Mouse (Mus musculus) testis, postnatal 14 days (tissue): Measurements from ENCODE around the gene Ldlrap1.
A peak's percentile ranks its signal among the peaks of the same experiment; 100 is the strongest.

Experiments used
- DNase-seq: peaks from one replicate; pipeline ENCODE4 v3.0.0; 2021; ENCODE audit warnings: low spot score

The Ldlrap1 gene

GRCm38 (mm10) chr4:134775234-134775944 is 7.6 kb upstream of the Ldlrap1 start:
- DNase-seq: no peak

GRCm38 (mm10) chr4:134774126-134774525 is 6.3 kb upstream of the Ldlrap1 start:
- DNase-seq: no peak

GRCm38 (mm10) chr4:134772805-134773674 is 5.2 kb upstream of the Ldlrap1 start:
- no peak for DNase-seq

DNA sequence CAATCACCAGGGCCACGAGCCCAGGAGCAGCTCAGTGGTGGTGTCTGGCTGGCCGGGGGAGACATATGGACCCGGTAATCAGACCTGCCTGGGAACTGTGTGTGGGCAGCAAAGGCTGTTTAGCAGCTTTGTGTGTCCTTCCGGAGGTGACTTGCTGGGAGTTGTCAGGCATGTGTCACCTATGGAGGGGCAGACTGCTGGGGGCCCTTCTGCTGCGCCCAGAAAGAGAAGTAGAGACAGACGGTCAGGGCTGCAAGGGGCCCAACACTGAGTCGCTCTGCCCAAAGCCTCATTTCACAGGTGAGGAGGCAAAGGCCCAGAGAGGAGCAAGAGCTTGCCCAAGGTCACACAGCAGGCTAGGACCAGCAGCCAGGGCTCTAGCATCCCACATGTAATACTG is 2.1 kb upstream of the Ldlrap1 start:
- no peak for DNase-seq

DNA sequence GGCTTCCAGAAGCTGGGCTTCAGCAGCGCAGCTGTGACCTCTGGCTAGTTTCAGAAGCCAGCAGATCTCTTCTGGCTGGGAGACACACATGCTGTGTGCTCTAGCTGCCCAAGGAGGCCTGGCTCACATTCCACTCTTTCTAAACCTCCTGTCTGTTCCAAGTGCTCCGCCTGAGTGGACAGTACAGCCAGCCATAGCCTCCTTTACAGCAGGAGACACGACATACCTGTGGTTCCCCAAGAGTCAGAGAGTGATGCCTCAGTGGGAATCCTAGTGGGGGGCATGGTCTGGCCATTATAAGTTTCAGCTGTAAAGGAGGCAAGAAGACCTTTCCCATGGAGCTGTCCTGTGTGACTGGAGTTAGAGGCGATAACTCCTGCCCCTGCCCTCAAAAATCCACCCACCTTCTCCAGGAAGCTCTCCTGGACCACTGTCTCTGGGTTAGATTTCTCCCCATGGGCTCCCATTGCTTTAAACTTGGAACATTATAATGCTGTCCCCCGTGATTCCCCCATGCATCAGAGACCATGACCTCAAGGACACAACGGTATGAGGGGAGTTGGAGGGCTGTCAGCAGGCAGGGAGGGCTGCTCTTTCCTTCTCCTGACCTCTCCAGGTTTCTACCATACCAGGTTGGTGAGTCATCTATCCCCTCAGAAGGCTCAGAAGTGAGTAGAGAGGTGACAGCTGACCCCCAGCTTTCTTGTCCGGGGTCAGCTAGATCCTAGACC is 1.4 kb upstream of the Ldlrap1 start:
- DNase-seq: no peak

DNA sequence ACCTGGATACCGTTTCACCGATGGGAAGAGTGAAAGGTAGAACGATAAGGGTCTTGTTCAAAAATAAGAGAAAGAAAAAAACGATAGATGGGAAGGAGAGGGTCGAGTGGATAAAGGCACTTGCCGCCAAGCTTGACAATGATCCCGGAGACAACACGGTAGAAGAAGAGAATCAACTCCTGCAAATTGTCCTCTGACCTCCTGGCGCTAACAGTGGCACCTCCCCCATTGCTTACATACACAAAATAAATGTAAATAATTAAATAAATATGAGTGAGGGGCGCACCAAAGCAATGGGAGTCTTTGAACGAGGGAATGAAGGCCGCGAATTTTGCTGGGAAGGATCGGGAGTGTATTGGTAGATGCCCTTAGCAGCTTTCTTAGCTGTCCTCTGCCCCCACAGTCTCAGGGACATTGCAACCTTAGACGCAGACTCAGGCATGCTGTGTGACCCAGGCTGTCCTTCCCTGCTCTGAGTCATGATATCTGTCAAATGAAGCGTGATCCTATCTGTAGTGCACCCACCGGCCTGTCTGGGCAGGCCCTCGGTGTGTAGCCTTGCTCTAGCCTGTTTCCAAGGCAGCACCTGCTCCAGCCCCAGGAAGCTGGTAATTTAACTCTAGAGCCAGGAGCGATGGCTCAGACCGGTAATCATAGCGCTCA is 533 bp upstream of the Ldlrap1 start:
- no peak for DNase-seq

DNA sequence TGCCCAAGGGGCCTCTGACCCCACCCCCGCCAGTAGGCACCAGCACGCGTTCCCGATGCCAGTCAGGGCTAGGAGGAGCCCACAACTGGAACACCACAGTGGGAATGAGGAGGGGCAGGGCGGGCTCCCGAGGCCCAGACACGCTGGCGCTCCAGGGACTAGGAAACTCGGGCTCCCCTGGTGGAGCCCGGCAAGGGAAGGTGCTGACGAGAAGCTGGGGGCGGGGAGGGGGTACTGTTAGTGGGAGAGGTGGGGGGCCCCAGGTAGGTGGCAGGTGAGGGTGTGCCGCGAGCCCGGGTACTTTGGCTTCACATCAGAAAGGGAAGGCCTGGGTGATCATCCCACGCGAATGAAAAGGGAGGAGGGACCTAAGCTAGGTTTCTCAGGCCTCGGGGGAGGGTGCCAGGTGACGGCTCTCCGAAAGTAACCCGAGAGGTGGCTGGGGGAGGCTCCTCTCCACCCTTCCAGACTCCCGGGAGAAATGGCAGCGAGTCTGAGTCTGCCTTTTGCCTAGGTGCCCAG is 859 bp downstream of the Ldlrap1 start:
- no peak for DNase-seq

DNA sequence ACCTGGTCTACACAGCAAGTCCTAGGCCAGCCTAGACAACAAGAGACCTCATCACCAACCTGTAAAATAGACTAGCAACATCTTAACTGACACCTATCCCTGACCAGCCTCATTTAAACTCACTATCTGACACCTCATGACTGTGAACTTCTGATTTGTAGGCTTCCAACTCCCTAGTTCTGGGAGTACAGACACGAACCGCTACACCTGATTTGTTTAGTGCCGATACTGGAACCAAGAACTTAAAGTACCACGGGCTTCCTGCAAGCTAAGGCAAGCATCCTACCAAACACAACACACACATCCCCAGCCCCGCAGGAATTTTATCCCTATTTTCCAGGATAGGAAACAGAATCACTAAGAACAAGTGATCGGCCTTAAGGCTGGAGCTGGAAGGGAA is 1.5 kb downstream of the Ldlrap1 start:
- DNase-seq: no peak

DNA sequence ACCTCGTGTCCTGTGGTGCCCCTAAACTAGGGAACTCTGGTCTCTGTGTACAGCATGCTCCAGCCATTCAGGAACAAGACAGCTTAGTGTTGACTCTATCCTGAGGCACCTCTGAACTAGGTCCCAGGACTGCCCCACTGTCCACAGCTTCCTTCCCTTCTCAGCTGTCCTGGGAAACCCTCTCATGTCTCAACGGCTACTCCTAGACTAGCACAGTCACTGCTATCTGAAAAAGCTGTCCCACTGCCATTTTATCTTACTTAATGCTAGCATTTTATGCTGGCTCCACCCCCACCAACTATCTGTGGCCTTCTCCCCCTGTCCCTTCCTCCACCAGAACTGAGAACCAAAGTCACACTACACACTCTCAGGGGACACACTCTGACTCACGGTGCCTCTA is 3.5 kb downstream of the Ldlrap1 start:
- DNase-seq: no peak

- no peak for DNase-seq
Observed at GRCm38 (mm10) chr4:134762360-134762759, 5.5 kb downstream of the Ldlrap1 start.

- DNase-seq: peak; percentile 42
Observed at GRCm38 (mm10) chr4:134760793-134761201, 7.0 kb downstream of the Ldlrap1 start.

- no peak for DNase-seq
Observed at GRCm38 (mm10) chr4:134760281-134760680, 7.5 kb downstream of the Ldlrap1 start.

- DNase-seq: no peak
Observed at GRCm38 (mm10) chr4:134759564-134759963, 8.3 kb downstream of the Ldlrap1 start.

- DNase-seq: no peak
Observed at GRCm38 (mm10) chr4:134758922-134759321, 8.9 kb downstream of the Ldlrap1 start.

DNA sequence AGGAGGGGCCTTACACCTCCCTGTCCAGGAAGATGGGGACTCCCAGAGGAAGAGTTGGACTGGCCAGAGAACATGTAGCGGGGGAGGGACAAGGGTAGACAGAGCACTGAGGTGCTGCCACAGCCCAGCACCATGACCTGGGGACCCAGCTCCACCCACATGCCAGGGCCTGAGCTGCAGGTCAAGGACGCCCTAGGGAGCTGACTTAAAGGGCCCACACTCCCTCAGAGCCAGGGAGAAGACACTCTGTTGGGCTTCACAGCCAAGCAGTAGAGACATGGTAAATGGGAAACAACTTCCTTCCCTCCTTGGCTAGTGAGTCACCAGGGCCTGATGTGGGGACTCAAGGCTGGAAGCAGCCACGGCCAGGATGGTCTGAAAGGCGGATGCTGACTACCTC is 9.5 kb downstream of the Ldlrap1 start:
- no peak for DNase-seq

DNA sequence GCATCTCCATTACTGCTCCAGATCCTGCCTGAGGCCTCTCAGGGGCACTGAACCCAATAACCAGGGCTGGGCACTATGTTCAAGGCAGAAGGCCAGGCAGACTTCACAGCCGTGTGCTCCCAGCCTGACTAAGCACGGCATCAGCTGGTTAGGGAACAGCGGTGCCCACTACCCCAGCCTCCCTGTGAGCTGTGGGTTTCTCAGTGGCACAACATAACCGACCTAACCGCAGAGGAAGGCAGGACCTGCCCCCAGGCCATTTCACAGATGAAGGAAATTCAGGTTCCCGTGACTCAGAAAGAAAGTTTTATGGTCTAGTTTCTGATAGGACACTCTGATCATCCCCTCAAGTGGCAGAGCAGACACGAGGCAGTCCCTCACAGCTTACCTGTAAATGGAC is 10.9 kb downstream of the Ldlrap1 start:
- DNase-seq: no peak

DNA sequence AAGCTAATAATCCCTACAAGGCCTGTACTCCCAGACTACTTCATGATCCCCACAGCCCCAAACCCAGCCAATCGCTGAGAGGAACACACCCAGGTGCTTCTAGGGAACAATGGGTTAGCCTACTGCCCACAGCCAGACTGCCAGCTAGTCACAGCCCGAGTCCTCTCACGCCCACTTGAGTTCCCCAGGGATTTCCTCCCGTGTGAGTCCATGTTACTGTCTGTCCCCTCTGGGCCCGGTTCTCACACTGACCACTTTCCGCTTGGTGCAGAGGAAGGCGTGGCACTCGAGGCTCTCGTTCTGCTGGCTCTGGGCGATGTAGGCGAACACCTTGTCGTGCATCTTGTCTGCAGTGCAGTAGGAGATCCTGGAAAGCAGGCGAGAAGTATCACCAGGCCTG is 12.9 kb downstream of the Ldlrap1 start:
- DNase-seq: no peak

GRCm38 (mm10) chr4:134754371-134754770 is 13.5 kb downstream of the Ldlrap1 start:
- no peak for DNase-seq

- DNase-seq: no peak
Observed at GRCm38 (mm10) chr4:134753516-134754261, 14.1 kb downstream of the Ldlrap1 start.

- no peak for DNase-seq
Observed at GRCm38 (mm10) chr4:134752911-134753426, 14.9 kb downstream of the Ldlrap1 start.
